Mouse (Mus musculus) MEL (cell line): ENCODE measurements around the gene Rps19. TPM values are rescaled to one million over a fixed set of nuclear protein-coding genes. Genes with fewer than 3 reads are reported as not detected.

Experiments used
- DNase-seq: peaks from one replicate; pipeline ENCODE4 v3.0.0; 2011; ENCODE audit warnings: low read depth, low spot score
- H3K27ac ChIP-seq: 2 replicates; pipeline ENCODE4 v1.5.1; 2012; ENCODE audit warnings: low read depth, mild to moderate bottlenecking, control low read depth, low read length, moderate library complexity; ENCODE audit not compliant: control insufficient read depth
- H3K27me3 ChIP-seq, 2 experiments: fragments of 150-350 bp in 1 of 2; sonication (generic) in 1 of 2; 2 replicates each; pipeline ENCODE4 v1.6.1; 2012; ENCODE audit warnings: low read length in 2 of 2, mild to moderate bottlenecking in 2 of 2, improper control_type of control experiment in 1 of 2, moderate library complexity in 1 of 2; ENCODE audit not compliant: insufficient read depth in 2 of 2, control insufficient read depth in 1 of 2
- H3K36me3 ChIP-seq, 2 experiments: 2 replicates each; pipeline ENCODE4 v1.6.1; 2012 to 2014; ENCODE audit warnings: low read length in 2 of 2, improper control_type of control experiment in 1 of 2, inconsistent platforms in 1 of 2, mild to moderate bottlenecking in 1 of 2; ENCODE audit not compliant: insufficient read depth in 2 of 2, control insufficient read depth in 1 of 2
- H3K4me1 ChIP-seq, 2 experiments: fragments of 150-350 bp in 1 of 2; sonication (generic) in 1 of 2; 2 replicates each; pipeline ENCODE4 v1.6.1; 2012; ENCODE audit warnings: low read length in 2 of 2, improper control_type of control experiment in 1 of 2, mild to moderate bottlenecking in 1 of 2; ENCODE audit not compliant: insufficient read depth in 2 of 2, control insufficient read depth in 1 of 2
- H3K4me3 ChIP-seq, 2 experiments: fragments of 150-350 bp in 1 of 2; sonication (generic) in 1 of 2; 2 replicates each; pipeline ENCODE4 v1.5.1; 2012; ENCODE audit warnings: low read depth in 2 of 2, low read length in 2 of 2, mild to moderate bottlenecking in 2 of 2, moderate library complexity in 2 of 2, control low read depth in 1 of 2, improper control_type of control experiment in 1 of 2; ENCODE audit not compliant: control insufficient read depth in 1 of 2, insufficient read depth in 1 of 2
- H3K79me2 ChIP-seq: 2 replicates; pipeline ENCODE4 v1.6.1; 2012; ENCODE audit warnings: mild to moderate bottlenecking, low read length, moderate library complexity; ENCODE audit not compliant: control insufficient read depth, poor library complexity, insufficient read depth
- H3K9ac ChIP-seq: 2 replicates; pipeline ENCODE4 v1.6.1; 2012; ENCODE audit warnings: low read depth, mild to moderate bottlenecking, control low read depth, low read length, moderate library complexity; ENCODE audit not compliant: control insufficient read depth, poor library complexity, severe bottlenecking
- H3K9me3 ChIP-seq: fragments of 150-350 bp; sonication (generic); replicated peaks from 2 replicates; pipeline ENCODE4 v1.6.1; 2012; ENCODE audit warnings: mild to moderate bottlenecking, low read length, improper control_type of control experiment, moderate library complexity; ENCODE audit not compliant: insufficient read depth
- BHLHE40 ChIP-seq: IDR thresholded peaks from 2 replicates; pipeline ENCODE4 v1.6.1; 2012; ENCODE audit warnings: low read depth, mild to moderate bottlenecking, inconsistent platforms, low read length, improper control_type of control experiment, borderline replicate concordance
- CTCF ChIP-seq, 3 experiments: IDR thresholded peaks in 2 of 3; conservative IDR thresholded peaks in 1 of 3; 2 replicates each; pipeline ENCODE4 v1.5.1; 2011 to 2012; ENCODE audit warnings: low read length in 3 of 3, low read depth in 2 of 3, mild to moderate bottlenecking in 2 of 3, improper control_type of control experiment in 1 of 3, inconsistent platforms in 1 of 3, mixed read lengths in 1 of 3, moderate library complexity in 1 of 3; ENCODE audit not compliant: control insufficient read depth in 1 of 3, insufficient read depth in 1 of 3, poor library complexity in 1 of 3, severe bottlenecking in 1 of 3
- E2F4 ChIP-seq: IDR thresholded peaks from 2 replicates; pipeline ENCODE4 v1.6.1; 2011; ENCODE audit warnings: low read depth, low read length, improper control_type of control experiment, borderline replicate concordance
- ELF1 ChIP-seq: IDR thresholded peaks from 2 replicates; pipeline ENCODE4 v1.6.1; 2014; ENCODE audit warnings: low read depth, mild to moderate bottlenecking, inconsistent platforms, low read length, improper control_type of control experiment, moderate library complexity
- KAT2A ChIP-seq: conservative IDR thresholded peaks from 2 replicates; pipeline ENCODE4 v1.6.1; 2012; ENCODE audit warnings: low read depth, low read length, improper control_type of control experiment, inconsistent platforms
- MAFK ChIP-seq: IDR thresholded peaks from 2 replicates; pipeline ENCODE4 v1.6.1; 2011; ENCODE audit warnings: low read depth, mild to moderate bottlenecking, low read length, improper control_type of control experiment, borderline replicate concordance
- MAX ChIP-seq: IDR thresholded peaks from 2 replicates; pipeline ENCODE4 v1.6.1; 2011; ENCODE audit warnings: low read length, improper control_type of control experiment
- MEF2A ChIP-seq: IDR thresholded peaks from 2 replicates; pipeline ENCODE4 v1.6.1; 2014; ENCODE audit warnings: low read depth, mild to moderate bottlenecking, inconsistent platforms, low read length, improper control_type of control experiment; ENCODE audit not compliant: poor library complexity, insufficient replicate concordance, severe bottlenecking; ENCODE audit errors: extremely low read depth
- MYC ChIP-seq: IDR thresholded peaks from 2 replicates; pipeline ENCODE4 v1.6.1; 2011; ENCODE audit warnings: low read depth, mild to moderate bottlenecking, low read length, improper control_type of control experiment, moderate library complexity
- NRF1 ChIP-seq: IDR thresholded peaks from 2 replicates; pipeline ENCODE4 v1.6.1; 2014; ENCODE audit warnings: low read depth, mild to moderate bottlenecking, inconsistent platforms, low read length, improper control_type of control experiment, moderate library complexity; ENCODE audit not compliant: poor library complexity, insufficient read depth, severe bottlenecking
- POLR2A ChIP-seq, 2 experiments: IDR thresholded peaks; 2 replicates each; pipeline ENCODE4 v1.6.1; 2011 to 2012; ENCODE audit warnings: low read length in 2 of 2, mild to moderate bottlenecking in 2 of 2, control low read depth in 1 of 2, improper control_type of control experiment in 1 of 2, low read depth in 1 of 2, moderate library complexity in 1 of 2; ENCODE audit not compliant: control insufficient read depth in 1 of 2, insufficient read depth in 1 of 2, poor library complexity in 1 of 2
- POLR2AphosphoS2 ChIP-seq: IDR thresholded peaks from 2 replicates; pipeline ENCODE4 v1.6.1; 2011; ENCODE audit warnings: low read length, improper control_type of control experiment
- RAD21 ChIP-seq: IDR thresholded peaks from 2 replicates; pipeline ENCODE4 v1.6.1; 2011; ENCODE audit warnings: mild to moderate bottlenecking, low read depth, low read length, improper control_type of control experiment
- UBTF ChIP-seq: IDR thresholded peaks from 2 replicates; pipeline ENCODE4 v1.6.1; 2012; ENCODE audit warnings: low read depth, mild to moderate bottlenecking, inconsistent platforms, low read length, improper control_type of control experiment, moderate library complexity, borderline replicate concordance; ENCODE audit not compliant: insufficient read depth
- USF2 ChIP-seq, 2 experiments: IDR thresholded peaks; 2 replicates each; pipeline ENCODE4 v1.6.1; 2011 to 2012; ENCODE audit warnings: improper control_type of control experiment in 2 of 2, low read length in 2 of 2, borderline replicate concordance in 1 of 2, inconsistent platforms in 1 of 2, low read depth in 1 of 2, mild to moderate bottlenecking in 1 of 2; ENCODE audit not compliant: insufficient read depth in 1 of 2
- ZC3H11A ChIP-seq: IDR thresholded peaks from 2 replicates; pipeline ENCODE4 v1.6.1; 2012; ENCODE audit warnings: low read depth, mild to moderate bottlenecking, inconsistent platforms, low read length, improper control_type of control experiment
- ZKSCAN1 ChIP-seq: IDR thresholded peaks from 2 replicates; pipeline ENCODE4 v1.6.1; 2012; ENCODE audit warnings: low read depth, mild to moderate bottlenecking, inconsistent platforms, low read length, improper control_type of control experiment, moderate library complexity
- ZMIZ1 ChIP-seq: IDR thresholded peaks from 2 replicates; pipeline ENCODE4 v1.6.1; 2012; ENCODE audit warnings: low read depth, mild to moderate bottlenecking, inconsistent platforms, low read length, improper control_type of control experiment, moderate library complexity
- polyA plus RNA-seq, 2 experiments: library from polyadenylated mRNA; stranded (reverse) in 1 of 2; unstranded in 1 of 2; fragments of >175 nt in 1 of 2; fragments of >200 nt in 1 of 2; gene quantifications; 2 replicates each; pipeline versions ENCODE4 v1.2.1 to v1.2.4; 2012; ENCODE audit warnings: low replicate concordance in 2 of 2, low read depth in 1 of 2; ENCODE audit not compliant: insufficient read length in 2 of 2, insufficient read depth in 1 of 2, missing spikeins in 1 of 2
- total RNA-seq: library from RNA; depleted of rRNA; stranded (reverse); fragments of 300-350 nt; gene quantifications from 2 replicates; pipeline ENCODE4 v1.2.3, GENCODE M21; 2012

The Rps19 gene
- total and polyA plus RNA-seq, 3 experiments: 2,454 to 3,580 TPM; not detected in 1

DNA sequence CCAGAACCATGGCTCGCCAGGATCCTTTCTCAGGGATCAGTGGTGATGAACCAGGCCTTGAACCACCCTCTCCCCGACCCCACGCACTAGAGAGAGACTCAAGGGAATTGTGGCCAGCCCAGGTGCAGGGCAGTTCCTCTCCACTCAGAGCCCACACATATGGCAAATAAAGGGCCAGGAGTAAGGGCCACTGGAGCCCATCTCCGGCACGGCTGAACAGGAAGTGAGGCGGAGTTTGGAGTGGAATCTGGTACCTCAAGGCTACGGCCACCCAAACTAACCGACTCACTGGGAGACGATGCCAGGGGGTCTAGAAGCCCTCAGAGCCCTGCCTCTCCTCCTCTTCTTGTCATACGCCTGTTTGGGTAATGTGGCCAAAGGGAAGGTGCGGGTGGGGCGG is 13.1 kb downstream of the Rps19 start, which contains the start of gene Cd79a:
Cd79a (plus strand) TSS at position 158 of the 400 bp plus-strand sequence.
- H3K27ac ChIP-seq: no peak within 1 kb of the TSS

GRCm38 (mm10) chr7:24897959-24898358 is 13.8 kb downstream of the Rps19 start:
- Histone ChIP-seq H3K4me3 (no peak overlapping the region), H3K9me3 (no peaks in the 10 kb centered on the region), H3K27ac (no peak overlapping the region), H3K4me1 (peaks cover 0 to 16% of the 10 kb centered on the region in 2 experiments; a peak in 2 of 4 replicates), H3K27me3 (no peaks in the 10 kb centered on the region), H3K79me2 (peaks cover 2% of the 10 kb centered on the region; the same call in 1 of the 2 replicates), H3K36me3 (peaks cover 0 to 12% of the 10 kb centered on the region in 2 experiments; a peak in 2 of 4 replicates), H3K9ac (no peak overlapping the region)
- DNase-seq: no peak
- TF ChIP-seq ZC3H11A (no peak), MYC (no peak), MAFK (no peak)

More for the DNA sequence above, 13.1 kb downstream of the Rps19 start, which contains the start of gene Cd79a:
- no peak for DNase-seq
- Histone ChIP-seq H3K4me1 (peaks cover 0 to 12% of the 10 kb centered on the region in 2 experiments; a peak in 2 of 4 replicates), H3K36me3 (peaks cover 0 to 8% of the 10 kb centered on the region in 2 experiments; a peak in 2 of 4 replicates), H3K79me2 (no peaks in the 10 kb centered on the region; the same call in 1 of the 2 replicates), H3K9ac (no peak within 1 kb of the TSS), H3K9me3 (no peaks in the 10 kb centered on the region), H3K27me3 (no peaks in the 10 kb centered on the region), H3K4me3 (no peak within 1 kb of the TSS)
- TF ChIP-seq ZKSCAN1 (no peak), RAD21 (no peak), BHLHE40 (no peak), MAX (no peak), CTCF (IDR thresholded peaks at IDR 0.05 in 2 of 3, conservative IDR thresholded peaks at IDR 0.05 in 1 of 3; ENCODE audit: control insufficient read depth in 1 of 3, insufficient read depth in 1 of 3, low read depth in 2 of 3, low read length in 3 of 3, poor library complexity in 1 of 3, severe bottlenecking in 1 of 3) (no peak), ELF1 (no peak), MAFK (no peak), MEF2A (no peak), ZC3H11A (no peak), USF2 (IDR thresholded peaks at IDR 0.05; ENCODE audit: borderline replicate concordance in 1 of 2, insufficient read depth in 1 of 2, low read depth in 1 of 2, low read length in 2 of 2) (no peak), POLR2AphosphoS2 (no peak), E2F4 (no peak), KAT2A (no peak), POLR2A (IDR thresholded peaks at IDR 0.05; ENCODE audit: control insufficient read depth in 1 of 2, insufficient read depth in 1 of 2, low read depth in 1 of 2, low read length in 2 of 2, poor library complexity in 1 of 2) (no peak), NRF1 (no peak), UBTF (no peak), ZMIZ1 (no peak), MYC (no peak)
